Mouse (Mus musculus): ENCODE results near the gene Snip1.
A peak's percentile ranks its signal among the peaks of the same experiment; 100 is the strongest.

Gene Snip1

GRCm38 (mm10) chr4:125066490-125067370, at the start of gene Snip1:
TSS of gene Snip1 (plus strand) at chr4:125066672.
- DNase-seq, result peak; percentile 91

GRCm38 (mm10) chr4:125017431-125017830, 49.0 kb upstream of the Snip1 start:
- DNase-seq, result no peak

DNA sequence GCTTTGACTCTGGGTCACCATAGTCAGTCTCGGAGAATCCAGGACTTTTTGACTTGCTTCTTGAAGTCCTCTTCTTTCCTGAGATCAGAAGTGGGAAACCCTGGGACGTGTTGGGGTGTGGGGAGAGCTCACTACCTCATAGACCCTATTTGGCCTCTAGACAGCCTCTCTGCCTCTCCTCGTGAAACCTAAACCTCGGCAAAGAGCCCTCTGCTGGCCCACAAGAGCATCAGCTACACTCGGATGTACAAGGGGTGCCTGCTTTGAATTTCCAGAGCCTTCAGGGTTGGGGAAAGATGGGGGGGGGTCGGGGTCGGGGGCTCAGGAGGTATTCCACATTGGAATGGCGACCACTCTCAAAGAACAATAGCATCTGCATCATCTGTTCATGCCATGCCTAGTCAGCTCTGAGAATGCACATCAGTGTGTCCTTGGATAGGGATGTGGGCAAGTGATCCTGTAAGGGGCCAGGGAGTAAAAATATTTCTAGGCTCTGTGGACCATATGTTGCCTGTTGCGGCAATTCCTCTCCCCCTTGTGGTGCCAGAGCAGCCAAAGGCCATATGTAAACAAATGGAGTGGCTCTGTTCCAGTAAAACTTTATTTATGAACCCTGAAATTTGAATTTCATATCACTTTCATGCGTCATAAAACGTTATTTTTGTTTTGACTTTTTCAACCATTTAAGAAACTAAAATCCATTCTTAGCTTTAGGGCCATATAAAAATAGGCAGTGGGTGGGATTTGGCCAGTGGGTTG, 45.5 kb upstream of the Snip1 start:
- no peak for DNase-seq

- DNase-seq, result peak; percentile 85
These were observed 36.4 kb upstream of the Snip1 start for GRCm38 (mm10) chr4:125029891-125030614.

GRCm38 (mm10) chr4:125034341-125034740, 32.1 kb upstream of the Snip1 start:
- DNase-seq, result no peak

- no peak for DNase-seq
These were observed 22.0 kb upstream of the Snip1 start for GRCm38 (mm10) chr4:125044454-125044853.

DNA sequence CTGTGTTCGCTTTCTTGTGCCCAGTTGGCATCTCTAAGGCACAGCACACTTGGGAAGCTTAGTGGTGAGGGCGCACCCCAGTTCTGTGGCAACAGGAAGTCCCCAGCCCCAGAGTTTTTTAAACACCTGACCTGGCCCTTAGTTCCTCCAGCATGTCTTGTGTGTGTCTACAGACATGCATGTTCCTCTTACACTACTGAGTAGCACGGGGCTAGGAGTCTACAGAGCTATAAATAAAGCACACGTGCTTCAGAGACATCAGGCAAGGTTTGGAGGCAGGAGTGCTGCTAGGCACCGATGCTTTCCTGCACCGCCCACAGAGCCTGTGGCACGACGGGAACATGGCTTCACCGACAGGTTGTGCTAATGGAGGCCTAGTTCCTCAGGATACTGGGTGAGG, 11.1 kb upstream of the Snip1 start:
- no peak for DNase-seq

- DNase-seq, result no peak
These were observed 10.0 kb upstream of the Snip1 start for GRCm38 (mm10) chr4:125056476-125056875.

GRCm38 (mm10) chr4:125057273-125057672, 9.2 kb upstream of the Snip1 start:
- no peak for DNase-seq

DNA sequence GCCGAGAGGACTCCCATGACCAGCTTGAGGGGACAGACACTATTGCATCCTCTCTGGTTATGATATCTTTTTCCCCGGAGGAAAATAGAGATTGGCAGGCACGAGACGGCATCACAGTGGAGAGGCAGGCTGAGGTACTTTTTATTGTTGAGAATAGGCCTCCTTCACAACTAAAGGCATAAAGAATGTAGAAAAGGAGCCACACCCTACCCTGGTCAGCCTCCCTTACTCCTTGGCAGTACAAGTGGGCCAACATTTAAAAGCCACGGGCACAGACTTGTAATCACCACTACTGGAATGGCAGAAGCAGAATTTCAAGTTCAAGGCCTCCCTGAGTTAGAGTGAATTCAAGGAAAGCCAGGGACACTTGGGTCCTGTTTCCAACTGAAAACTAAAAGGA, 8.4 kb upstream of the Snip1 start:
- no peak for DNase-seq

GRCm38 (mm10) chr4:125059025-125059424, 7.4 kb upstream of the Snip1 start:
- DNase-seq, result no peak

DNA sequence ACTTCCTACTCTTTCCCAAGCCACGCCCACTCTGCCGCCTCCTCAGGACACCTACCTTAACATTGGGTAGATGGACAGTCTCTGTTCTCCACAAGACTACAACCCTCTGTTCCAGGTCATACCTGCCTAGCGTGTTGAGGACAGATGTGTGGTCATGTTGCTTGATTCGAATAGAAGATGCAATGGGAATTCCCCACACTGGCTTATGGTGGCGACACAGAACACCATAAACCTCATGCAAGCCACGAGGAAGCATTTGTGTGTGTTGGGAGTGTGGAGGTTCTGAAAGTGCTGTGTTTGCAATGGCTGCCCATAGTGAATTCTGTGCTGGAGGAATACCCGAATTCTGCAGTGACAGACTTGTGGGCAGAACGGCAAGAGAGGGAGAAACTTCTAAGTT, 2.6 kb upstream of the Snip1 start:
- DNase-seq, result no peak

DNA sequence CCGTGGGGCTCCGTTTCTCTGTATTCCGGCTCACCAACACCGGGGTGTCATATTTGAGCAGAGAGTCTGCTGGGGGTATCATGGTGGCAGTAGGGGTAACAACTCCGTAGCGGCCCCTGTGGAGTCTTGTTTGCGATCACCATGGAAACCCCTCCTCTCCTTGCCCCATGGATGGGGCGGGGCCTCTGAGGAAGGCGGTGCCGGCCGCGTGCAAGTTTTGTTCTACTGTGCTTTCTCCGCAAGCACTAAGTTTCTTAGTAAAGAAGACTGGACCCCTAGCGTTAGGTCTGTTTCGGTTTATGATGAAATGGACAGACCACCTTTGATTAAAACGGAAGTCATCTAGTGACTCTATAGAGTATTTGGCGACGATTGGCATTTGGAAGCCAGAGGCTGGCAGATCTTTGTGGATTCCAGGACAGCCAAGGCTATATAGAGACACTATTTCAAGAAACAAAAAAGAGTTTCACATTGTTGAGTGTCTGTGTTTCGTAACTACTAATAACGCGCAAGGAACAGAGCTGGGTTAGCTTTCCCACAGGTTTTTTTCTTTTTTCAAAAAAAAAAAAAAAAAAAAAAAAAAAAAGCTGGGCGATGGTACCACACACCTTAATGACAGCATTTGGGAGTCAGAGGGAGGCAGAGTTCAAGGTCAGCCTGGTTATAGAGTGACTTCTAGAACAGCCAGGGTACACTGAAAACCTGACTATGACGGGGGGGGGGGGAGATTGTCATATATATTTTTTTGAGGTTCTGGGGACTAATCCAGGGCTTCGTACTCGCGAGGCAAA, 760 bp upstream of the Snip1 start, which contains the start of gene Dnali1:
Gene Dnali1, minus strand, starts transcription at position 187 of the 791 bp plus-strand sequence.
- peak; percentile 35 for DNase-seq

GRCm38 (mm10) chr4:125077700-125078099, 11.2 kb downstream of the Snip1 start:
- no peak for DNase-seq

- DNase-seq, result no peak
These were observed 12.2 kb downstream of the Snip1 start for GRCm38 (mm10) chr4:125078698-125079097.

- peak; percentile 91 for DNase-seq
These were observed 18.2 kb downstream of the Snip1 start, which contains the start of gene Meaf6 for GRCm38 (mm10) chr4:125084403-125085345. TSS of gene Meaf6 (plus strand) at chr4:125085134.

GRCm38 (mm10) chr4:125085346-125085841, 18.9 kb downstream of the Snip1 start:
- peak; percentile 63 for DNase-seq

DNA sequence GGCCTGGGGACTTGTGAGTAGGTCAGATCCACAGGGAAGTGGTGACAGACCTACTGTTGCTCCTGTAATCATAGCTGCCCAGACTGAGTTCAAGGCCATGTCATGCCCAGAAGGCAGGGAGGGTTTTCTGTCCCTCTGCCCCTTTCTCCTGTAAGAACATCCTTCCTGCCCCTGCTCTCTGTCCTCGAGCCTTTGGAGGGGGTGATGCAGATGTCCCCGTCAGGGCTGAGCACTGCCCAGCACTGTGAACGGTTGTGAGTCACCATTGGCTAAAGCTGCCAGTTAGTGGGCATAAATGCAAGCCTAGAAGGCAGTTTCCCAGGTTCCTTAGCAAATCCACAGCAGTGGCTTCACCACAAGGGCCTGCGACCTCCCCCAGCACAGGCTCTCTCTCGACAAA, 26.6 kb downstream of the Snip1 start:
- DNase-seq, result no peak

DNA sequence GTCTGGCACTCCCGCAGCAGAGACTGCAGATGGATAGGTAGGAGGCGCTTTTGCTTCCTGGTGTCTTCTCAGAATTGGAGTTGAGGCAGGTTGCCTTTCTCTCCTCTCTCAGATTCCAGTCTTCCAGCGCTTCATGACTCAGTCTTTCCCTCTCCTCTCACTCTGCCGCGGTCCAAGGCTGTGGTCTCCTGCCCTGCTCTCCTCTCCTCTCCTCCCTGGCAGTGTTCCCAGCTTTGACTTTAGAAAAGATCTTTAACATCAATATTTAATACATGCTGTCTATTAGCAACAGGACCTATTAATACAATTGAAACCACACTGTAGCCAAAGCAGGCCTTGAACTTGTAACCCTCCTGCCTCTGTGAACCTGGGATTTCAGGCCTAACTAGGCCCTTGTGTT, 29.6 kb downstream of the Snip1 start:
- DNase-seq, result no peak

GRCm38 (mm10) chr4:125097412-125097811, 30.9 kb downstream of the Snip1 start:
- no peak for DNase-seq

GRCm38 (mm10) chr4:125099458-125099857, 33.0 kb downstream of the Snip1 start:
- peak; percentile 70 for DNase-seq

Data from cerebellum, adult 11 months (tissue).